Mouse (Mus musculus) midbrain, embryonic 12.5 days (tissue): Measurements from ENCODE around the gene Ccdc117. TPM values are rescaled to one million over a fixed set of nuclear protein-coding genes. Genes with fewer than 3 reads are reported as not detected.

Experiments used
- ATAC-seq: fragments of 200-750 bp; cut with Nextera tagmentation; 2 replicates; pipeline ENCODE4 v1.8.0; 2017; ENCODE audit warnings: low read depth, moderate TSS enrichment, moderate library complexity; ENCODE audit not compliant: low FRiP score
- H3K27ac ChIP-seq: fragments of 300-500 bp; sonication (generic); replicated peaks from 2 replicates; pipeline ENCODE4 v1.5.1; 2016; ENCODE audit warnings: mild to moderate bottlenecking
- H3K27me3 ChIP-seq: fragments of 300-500 bp; sonication (generic); 2 replicates; pipeline ENCODE4 v1.6.1; 2016; ENCODE audit warnings: mild to moderate bottlenecking
- H3K36me3 ChIP-seq: fragments of 300-500 bp; sonication (generic); 2 replicates; pipeline ENCODE4 v1.6.1; 2016
- H3K4me1 ChIP-seq: fragments of 300-500 bp; sonication (generic); 2 replicates; pipeline ENCODE4 v1.6.1; 2016
- H3K4me2 ChIP-seq: fragments of 300-500 bp; sonication (generic); replicated peaks from 2 replicates; pipeline ENCODE4 v1.6.1; 2016; ENCODE audit warnings: mild to moderate bottlenecking, moderate library complexity
- H3K4me3 ChIP-seq: fragments of 300-500 bp; sonication (generic); 2 replicates; pipeline ENCODE4 v1.5.1; 2016; ENCODE audit warnings: mild to moderate bottlenecking
- H3K9ac ChIP-seq: fragments of 300-500 bp; sonication (generic); replicated peaks from 2 replicates; pipeline ENCODE4 v1.6.1; 2016; ENCODE audit warnings: mild to moderate bottlenecking, moderate library complexity
- H3K9me3 ChIP-seq: fragments of 300-500 bp; sonication (generic); 2 replicates; pipeline ENCODE4 v1.6.1; 2016; ENCODE audit warnings: mild to moderate bottlenecking
- WGBS: fragments of 180-500 bp; shearing (Covaris S2); methylation state at CpG from one replicate; pipeline ENCODE4 v1.1.7; 2016; 5-methylcytosine and 5-hydroxymethylcytosine counted together
- polyA plus RNA-seq: library from polyadenylated mRNA; unstranded; fragments of >200 nt; fragmentation: Nextera tagmentation; extraction: Ambion mirVana; gene quantifications from 2 replicates; pipeline ENCODE4 v1.2.1, GENCODE M21; 2016

Gene Ccdc117
- polyA plus RNA-seq, 1 experiment from 2014 or later, result 25.8 TPM

DNA sequence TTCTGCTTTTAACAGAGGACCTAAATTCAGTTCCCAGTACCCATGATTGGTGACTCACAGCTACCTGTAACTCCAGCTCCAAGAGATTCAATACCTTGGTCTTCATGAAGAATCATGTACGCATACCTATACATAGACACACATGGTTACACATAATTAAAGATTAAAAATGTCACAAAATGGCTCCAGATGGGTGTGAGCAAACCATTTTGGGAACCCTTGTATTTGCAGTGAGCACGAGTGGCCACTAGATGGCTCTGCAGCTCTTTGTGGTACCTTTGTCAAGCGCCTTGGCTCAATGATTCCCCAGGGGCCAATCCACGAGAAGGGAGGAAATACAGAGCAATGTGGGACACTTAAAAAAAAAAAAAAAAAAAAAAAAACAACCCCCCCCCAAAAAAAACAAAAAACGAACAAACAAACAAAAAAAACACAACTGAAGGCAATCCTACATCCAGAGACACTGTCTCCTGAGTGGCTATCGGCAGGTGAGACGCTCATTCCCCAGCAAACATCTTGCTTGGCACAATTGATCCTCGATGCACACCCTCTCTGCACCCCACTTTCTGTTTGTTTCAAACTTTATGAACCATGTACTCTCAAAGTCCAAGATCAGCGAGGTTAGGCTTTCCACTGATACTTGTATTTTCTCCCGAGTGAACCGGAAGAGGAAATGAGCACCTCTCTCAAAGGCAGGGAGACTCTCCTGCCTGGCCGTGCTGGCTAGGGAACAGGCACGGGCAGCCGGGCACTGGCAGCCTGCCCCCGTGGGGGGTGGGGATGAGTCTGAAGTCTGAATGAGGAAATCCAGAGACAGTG lies 56.6 kb downstream of the Ccdc117 start:
- 22% methylated on average over 15 of the region's 15 CpGs for WGBS
- no peaks in the 10 kb centered on the region for H3K9me3 ChIP-seq
- H3K27ac ChIP-seq, result no peak overlapping the region

DNA sequence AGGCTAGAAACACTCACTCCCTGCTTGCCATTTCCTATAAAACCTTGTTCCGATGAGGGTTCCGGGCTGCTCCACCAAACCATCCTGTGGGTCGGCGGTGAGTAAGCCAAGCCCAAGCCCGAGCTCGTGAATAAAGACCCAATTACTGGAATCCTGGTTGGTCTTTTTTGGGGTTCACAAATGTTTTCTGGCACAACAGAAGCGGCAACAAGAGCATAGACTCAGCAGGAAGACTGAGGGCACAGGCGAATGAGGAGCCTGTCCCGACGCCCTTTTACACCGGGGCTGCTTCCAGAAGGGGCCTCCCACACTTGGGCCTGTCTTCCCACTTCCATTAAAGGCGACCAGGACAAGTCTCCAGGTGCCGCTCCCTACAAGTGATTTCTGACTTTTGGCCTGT lies 59.4 kb downstream of the Ccdc117 start:
- no peak overlapping the region for H3K4me3 ChIP-seq
- H3K9ac ChIP-seq, result no peak overlapping the region
- 88% methylated on average over 13 of the region's 13 CpGs for WGBS
- H3K27me3 ChIP-seq, result no peaks in the 10 kb centered on the region
- peaks cover 6% of the 10 kb centered on the region for H3K4me1 ChIP-seq
- no peak for ATAC-seq
- H3K4me2 ChIP-seq, result no peak overlapping the region
- no peaks in the 10 kb centered on the region for H3K36me3 ChIP-seq
- no peak overlapping the region for H3K27ac ChIP-seq
- H3K9me3 ChIP-seq, result no peaks in the 10 kb centered on the region

More for the DNA sequence above, 56.6 kb downstream of the Ccdc117 start:
- peaks cover 6% of the 10 kb centered on the region for H3K4me1 ChIP-seq
- H3K27me3 ChIP-seq, result no peaks in the 10 kb centered on the region
- peak overlapping the region; percentile 37 for H3K4me3 ChIP-seq
- peak overlapping the region; percentile 51 for H3K4me2 ChIP-seq
- 0 out of 2 replicates have a peak, but pooled peaks have one; percentile 34 for ATAC-seq
- peak overlapping the region; percentile 52; the same call in 1 of the 2 replicates for H3K9ac ChIP-seq
- H3K36me3 ChIP-seq, result no peaks in the 10 kb centered on the region

Other genes with a start within 250 kb of the Ccdc117 start
- 8.8 and 10.1 TPM in 2 replicates for gene Znrf3, start 97.3 kb downstream of the Ccdc117 start, polyA plus RNA-seq
- 113 and 114 TPM in 2 replicates for gene Xbp1, start 21.5 kb downstream of the Ccdc117 start, polyA plus RNA-seq
- gene Ankrd36, start 27.5 kb upstream of the Ccdc117 start, polyA plus RNA-seq, result 0.20 TPM in 1 of 2 replicates, not detected in the other
- gene Mrps24, start 173.5 kb upstream of the Ccdc117 start, polyA plus RNA-seq, result 154 and 158 TPM in 2 replicates
- 25.1 and 25.8 TPM in 2 replicates for gene Urgcp, start 220.2 kb upstream of the Ccdc117 start, polyA plus RNA-seq
- gene Dbnl, start 246.3 kb upstream of the Ccdc117 start, polyA plus RNA-seq, result 148 and 149 TPM in 2 replicates